Mouse (Mus musculus): ENCODE data around the gene Naa80.
"Not testable (repeated sequence)": the region's sequence is repeated elsewhere in the genome, so short reads cannot be mapped to it uniquely, and the experiment has no call there.

The Naa80 gene

GRCm38 (mm10) chr9:107571534-107572326 lies 7.0 kb upstream of the Naa80 start:
- no peaks in the 10 kb centered on the region for H3K9me3 ChIP-seq (ENCODE audit: low read length)
- no peak for TF ChIP-seq CTCF (conservative IDR thresholded peaks at IDR 0.05; ENCODE audit: low read length)
- no peak for TF ChIP-seq NANOG (IDR thresholded peaks at IDR 0.05; ENCODE audit: borderline replicate concordance, low read length)
- TF ChIP-seq POU5F1 (IDR thresholded peaks at IDR 0.05; ENCODE audit: borderline replicate concordance, low read length), result no peak
- H3K36me3 ChIP-seq (ENCODE audit: insufficient read depth, low read length), result peaks cover 27% of the 10 kb centered on the region
- H3K4me3 ChIP-seq (replicated peaks; ENCODE audit: low read length), result peak overlapping the region; percentile 89
- peaks cover 71% of the 10 kb centered on the region for H3K4me1 ChIP-seq (replicated peaks; ENCODE audit: low read depth, low read length)
- H3K27me3 ChIP-seq (ENCODE audit: insufficient read depth, low read length), result peaks cover 28% of the 10 kb centered on the region

- peaks cover 27% of the 10 kb centered on the region for H3K36me3 ChIP-seq (ENCODE audit: insufficient read depth, low read length)
- peaks cover 25% of the 10 kb centered on the region for H3K27me3 ChIP-seq (ENCODE audit: insufficient read depth, low read length)
- H3K9me3 ChIP-seq (ENCODE audit: low read length), result no peaks in the 10 kb centered on the region
- no peak overlapping the region; the same call in 1 of the 2 replicates for H3K4me3 ChIP-seq (replicated peaks; ENCODE audit: low read length)
- H3K4me1 ChIP-seq (replicated peaks; ENCODE audit: low read depth, low read length), result peaks cover 71% of the 10 kb centered on the region
- TF ChIP-seq POU5F1 (IDR thresholded peaks at IDR 0.05; ENCODE audit: borderline replicate concordance, low read length) (no peak), NANOG (IDR thresholded peaks at IDR 0.05; ENCODE audit: borderline replicate concordance, low read length) (no peak), CTCF (conservative IDR thresholded peaks at IDR 0.05; ENCODE audit: low read length) (no peak)
These were observed 6.4 kb upstream of the Naa80 start for GRCm38 (mm10) chr9:107572327-107572662.

- Histone ChIP-seq H3K36me3 (ENCODE audit: insufficient read depth, low read length) (peaks cover 28% of the 10 kb centered on the region), H3K27me3 (ENCODE audit: insufficient read depth, low read length) (peaks cover 19% of the 10 kb centered on the region), H3K4me1 (replicated peaks; ENCODE audit: low read depth, low read length) (peaks cover 73% of the 10 kb centered on the region)
- H3K9me3 ChIP-seq (ENCODE audit: low read length); H3K4me3 ChIP-seq (replicated peaks; ENCODE audit: low read length): not testable (repeated sequence)
- TF ChIP-seq CTCF (conservative IDR thresholded peaks at IDR 0.05; ENCODE audit: low read length), result peak; percentile 25
These were observed 4.9 kb upstream of the Naa80 start for GRCm38 (mm10) chr9:107573774-107574173.

GRCm38 (mm10) chr9:107575579-107576356 lies 2.9 kb upstream of the Naa80 start:
- Histone ChIP-seq H3K4me3 (replicated peaks; ENCODE audit: low read length) (peak overlapping the region; percentile 11; the same call in 1 of the 2 replicates), H3K4me1 (replicated peaks; ENCODE audit: low read depth, low read length) (peaks cover 78% of the 10 kb centered on the region), H3K27me3 (ENCODE audit: insufficient read depth, low read length) (peaks cover 5% of the 10 kb centered on the region), H3K9me3 (ENCODE audit: low read length) (no peaks in the 10 kb centered on the region), H3K36me3 (ENCODE audit: insufficient read depth, low read length) (peaks cover 38% of the 10 kb centered on the region)
- TF ChIP-seq POU5F1 (IDR thresholded peaks at IDR 0.05; ENCODE audit: borderline replicate concordance, low read length), result no peak
- TF ChIP-seq NANOG (IDR thresholded peaks at IDR 0.05; ENCODE audit: borderline replicate concordance, low read length), result no peak
- no peak for TF ChIP-seq CTCF (conservative IDR thresholded peaks at IDR 0.05; ENCODE audit: low read length)

GRCm38 (mm10) chr9:107576357-107577107 lies 2.2 kb upstream of the Naa80 start, which contains the start of gene Hyal1:
TSS of gene Hyal1 (plus strand) at chr9:107576927.
- Histone ChIP-seq H3K36me3 (ENCODE audit: insufficient read depth, low read length) (peaks cover 30% of the 10 kb centered on the region), H3K9me3 (ENCODE audit: low read length) (no peaks in the 10 kb centered on the region), H3K27me3 (ENCODE audit: insufficient read depth, low read length) (no peaks in the 10 kb centered on the region), H3K4me1 (replicated peaks; ENCODE audit: low read depth, low read length) (peaks cover 78% of the 10 kb centered on the region), H3K4me3 (replicated peaks; ENCODE audit: low read length) (peak within 1 kb of the TSS; percentile 77)
- TF ChIP-seq NANOG (IDR thresholded peaks at IDR 0.05; ENCODE audit: borderline replicate concordance, low read length) (no peak), CTCF (conservative IDR thresholded peaks at IDR 0.05; ENCODE audit: low read length) (no peak), POU5F1 (IDR thresholded peaks at IDR 0.05; ENCODE audit: borderline replicate concordance, low read length) (no peak)

GRCm38 (mm10) chr9:107577871-107578270 lies 816 bp upstream of the Naa80 start:
- no peak for TF ChIP-seq NANOG (IDR thresholded peaks at IDR 0.05; ENCODE audit: borderline replicate concordance, low read length)
- no peak for TF ChIP-seq POU5F1 (IDR thresholded peaks at IDR 0.05; ENCODE audit: borderline replicate concordance, low read length)
- TF ChIP-seq CTCF (conservative IDR thresholded peaks at IDR 0.05; ENCODE audit: low read length), result no peak
- Histone ChIP-seq H3K4me3 (replicated peaks; ENCODE audit: low read length) (peak overlapping the region; percentile 77; the same call in 1 of the 2 replicates), H3K4me1 (replicated peaks; ENCODE audit: low read depth, low read length) (peaks cover 82% of the 10 kb centered on the region), H3K36me3 (ENCODE audit: insufficient read depth, low read length) (peaks cover 23% of the 10 kb centered on the region), H3K9me3 (ENCODE audit: low read length) (no peaks in the 10 kb centered on the region), H3K27me3 (ENCODE audit: insufficient read depth, low read length) (no peaks in the 10 kb centered on the region)

GRCm38 (mm10) chr9:107579023-107579900 lies 575 bp downstream of the Naa80 start:
- no peaks in the 10 kb centered on the region for H3K27me3 ChIP-seq (ENCODE audit: insufficient read depth, low read length)
- H3K4me1 ChIP-seq (replicated peaks; ENCODE audit: low read depth, low read length), result peaks cover 85% of the 10 kb centered on the region
- no peaks in the 10 kb centered on the region for H3K9me3 ChIP-seq (ENCODE audit: low read length)
- no peak for TF ChIP-seq NANOG (IDR thresholded peaks at IDR 0.05; ENCODE audit: borderline replicate concordance, low read length)
- no peak for TF ChIP-seq CTCF (conservative IDR thresholded peaks at IDR 0.05; ENCODE audit: low read length)
- TF ChIP-seq POU5F1 (IDR thresholded peaks at IDR 0.05; ENCODE audit: borderline replicate concordance, low read length), result no peak
- H3K4me3 ChIP-seq (replicated peaks; ENCODE audit: low read length), result no peak overlapping the region
- H3K36me3 ChIP-seq (ENCODE audit: insufficient read depth, low read length), result peaks cover 32% of the 10 kb centered on the region
